Mouse (Mus musculus): ENCODE results near the gene Gcm1.

Gcm1 gene

DNA sequence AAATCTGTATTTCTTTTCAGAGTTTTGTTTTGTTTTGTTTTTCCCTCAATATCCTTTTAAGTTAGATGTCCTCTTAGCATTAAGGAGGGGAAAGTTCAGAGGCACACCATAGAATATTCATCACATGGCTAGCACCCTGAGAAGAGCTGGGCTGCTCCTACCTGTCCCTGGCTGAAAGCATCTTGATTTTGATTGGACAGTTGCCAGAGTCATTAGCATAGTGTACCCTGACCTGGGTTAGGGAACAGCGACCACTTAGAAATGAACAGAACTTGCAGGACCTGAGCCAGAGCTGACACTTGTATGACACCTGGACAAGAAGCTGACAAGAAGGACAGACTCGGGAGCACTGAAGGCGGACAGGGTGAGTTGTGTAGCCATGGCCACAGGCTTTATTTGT lies at the start of gene Gcm1:
TSS of gene Gcm1 (plus strand) at position 248 of the 400 bp plus-strand sequence.
- no peak for DNase-seq (ENCODE audit: low spot score in 2 of 2)

DNA sequence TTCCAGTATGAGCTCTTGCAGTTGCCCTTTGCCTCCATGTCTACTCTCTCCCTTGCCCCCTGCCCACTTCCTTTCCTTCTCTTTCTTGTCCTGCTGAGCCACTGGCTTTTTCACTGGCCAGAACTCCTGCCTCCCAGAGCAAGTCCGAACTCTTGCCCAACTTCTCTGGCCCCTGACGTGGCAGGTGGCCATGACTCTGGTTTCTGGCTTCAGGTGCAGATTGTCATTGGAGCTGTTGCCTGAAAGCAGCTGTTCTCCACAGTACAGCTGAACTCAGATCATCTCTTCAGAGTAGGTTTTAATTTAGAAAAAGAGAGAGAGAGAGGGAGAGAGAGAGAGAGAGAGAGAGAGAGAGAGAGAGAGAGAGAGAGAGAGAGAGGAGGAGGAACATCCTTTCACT lies 48.4 kb upstream of the Gcm1 start:
- DNase-seq (ENCODE audit: low spot score in 2 of 2), result no peak

DNA sequence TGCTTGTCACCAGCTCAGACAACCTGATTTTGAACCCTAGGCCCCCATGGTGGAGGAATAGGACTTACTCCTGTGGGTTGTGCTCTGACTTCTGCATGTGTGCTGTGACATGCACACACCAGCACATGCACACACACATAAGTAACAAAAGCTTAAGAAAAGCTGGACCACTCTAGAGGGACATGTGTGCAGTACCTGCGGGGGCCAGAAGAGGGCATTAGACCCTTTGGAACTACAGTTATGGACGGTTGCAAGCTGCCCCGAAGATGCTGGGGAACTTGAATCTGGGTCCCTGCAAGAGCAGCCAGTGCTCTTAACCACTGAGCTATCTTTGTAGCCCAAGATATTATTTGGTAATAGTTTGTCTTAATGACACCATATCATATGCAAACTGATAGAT lies 46.2 kb upstream of the Gcm1 start:
- no peak for DNase-seq (ENCODE audit: low spot score in 2 of 2)

DNA sequence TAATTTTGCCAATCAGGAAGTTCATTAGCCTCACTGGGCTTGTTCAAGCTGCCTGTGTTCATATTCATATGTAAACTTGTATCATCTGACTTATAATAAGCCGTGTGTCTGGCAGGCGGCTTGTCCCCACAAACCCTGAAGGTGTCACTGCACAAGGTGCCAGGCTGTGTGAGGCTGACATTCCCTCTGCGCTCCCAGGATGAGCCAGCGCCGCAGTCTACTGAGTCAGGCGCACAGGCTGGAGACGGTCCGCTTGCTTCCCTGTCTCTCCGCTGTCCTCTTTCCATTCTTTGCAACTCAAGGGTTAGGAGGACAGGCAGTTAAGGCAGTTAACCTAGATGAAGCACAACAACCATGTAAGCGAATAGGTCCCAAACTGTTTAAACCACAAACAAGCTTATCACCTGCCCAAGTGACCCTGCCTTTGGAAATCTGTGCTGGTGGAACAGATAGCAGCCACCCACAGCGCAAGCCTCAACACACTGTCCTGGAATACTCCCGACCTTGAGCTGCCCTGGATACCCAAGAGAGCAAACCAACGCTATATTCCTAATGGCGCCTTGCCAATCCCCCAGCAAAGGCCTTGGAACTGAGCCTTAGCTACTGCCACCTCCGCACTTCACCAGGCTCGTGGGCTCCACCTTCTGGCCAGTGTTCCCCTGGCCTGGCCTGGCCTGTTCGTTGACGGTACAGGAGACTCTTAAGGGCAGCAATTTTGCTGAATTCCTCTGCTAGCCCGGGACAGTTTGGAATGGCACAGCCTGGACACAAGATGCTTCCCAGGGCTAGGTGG lies 45.3 kb upstream of the Gcm1 start:
- DNase-seq (ENCODE audit: low spot score in 2 of 2), result peak; percentile 47 to 55

DNA sequence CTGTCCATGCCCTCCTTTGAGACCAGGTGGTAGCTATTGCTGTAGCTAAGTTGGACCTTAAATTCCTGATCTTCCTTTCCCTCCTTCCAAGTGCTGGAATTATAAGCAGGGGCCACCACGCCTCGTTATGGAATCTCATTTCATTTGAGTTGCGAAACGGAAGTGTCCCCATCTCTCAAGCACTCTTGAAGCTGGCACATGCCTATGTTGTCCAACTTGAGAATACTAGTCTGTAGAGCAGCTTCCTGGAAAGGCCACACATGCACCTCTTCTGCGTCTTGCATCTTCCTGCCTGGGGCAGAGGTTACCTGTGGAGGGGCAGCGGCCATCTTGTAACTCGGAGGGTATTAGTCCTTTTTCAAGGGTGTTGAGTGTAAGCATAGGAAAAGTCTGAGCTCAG lies 42.3 kb upstream of the Gcm1 start:
- no peak for DNase-seq (ENCODE audit: low spot score in 2 of 2)

DNA sequence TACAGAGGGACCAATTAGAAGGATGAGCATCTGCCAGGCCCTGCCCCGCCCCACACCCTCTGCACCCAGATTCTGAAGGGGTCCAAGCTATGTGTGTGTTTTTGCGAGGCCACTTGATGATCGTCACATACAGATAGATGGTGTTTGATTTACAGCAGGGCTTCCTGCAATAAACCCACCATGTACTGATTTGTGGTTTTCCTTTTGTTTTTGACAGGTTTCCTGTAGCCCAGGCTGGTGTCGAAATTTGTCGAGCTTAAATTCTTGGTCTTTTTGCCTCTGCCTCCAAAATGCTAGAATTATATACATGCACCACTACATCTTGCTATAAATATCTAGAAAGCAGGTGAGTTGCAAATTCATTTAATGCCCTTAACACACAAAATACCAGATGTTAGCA lies 41.5 kb upstream of the Gcm1 start:
- no peak for DNase-seq (ENCODE audit: low spot score in 2 of 2)

DNA sequence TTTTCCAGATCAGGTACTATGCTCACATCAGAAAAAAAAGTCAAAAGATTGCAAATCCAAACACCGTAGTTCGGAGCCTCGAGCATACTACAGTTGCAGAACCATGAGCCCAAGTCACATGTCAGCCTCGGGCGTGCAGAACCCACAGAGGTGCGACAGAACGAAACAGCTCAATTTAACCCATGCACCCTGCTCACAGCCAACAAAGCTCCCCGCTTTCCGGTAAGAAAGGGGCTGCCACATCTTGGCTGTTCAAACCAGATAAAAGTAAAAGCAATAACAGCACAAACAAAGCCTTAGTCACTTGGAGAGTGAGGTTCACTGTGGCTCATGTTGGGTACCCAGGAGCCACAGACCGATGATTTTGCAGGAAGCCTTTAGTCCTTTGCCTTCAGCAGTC lies 41.0 kb upstream of the Gcm1 start:
- DNase-seq (ENCODE audit: low spot score in 2 of 2), result no peak

DNA sequence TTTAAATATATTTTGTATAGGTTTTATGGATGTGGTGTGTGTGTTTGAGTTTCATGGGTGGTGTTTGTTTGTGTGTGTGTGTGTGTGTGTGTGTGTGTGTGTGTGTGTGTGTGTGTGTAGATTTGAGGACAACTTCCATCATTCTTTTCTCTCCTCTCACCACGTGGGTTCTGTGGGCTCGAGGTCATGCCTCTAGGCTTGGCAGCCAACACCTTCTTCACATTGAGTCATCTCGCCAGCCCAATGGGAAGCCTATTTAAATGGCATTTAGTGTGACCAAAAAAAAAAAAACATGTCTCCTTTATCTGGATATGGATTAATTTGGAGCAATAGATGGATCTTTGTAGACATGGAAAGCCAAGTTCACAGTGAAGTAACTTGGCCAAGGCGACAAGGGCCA lies 39.7 kb upstream of the Gcm1 start:
- DNase-seq (ENCODE audit: low spot score in 2 of 2), result no peak

DNA sequence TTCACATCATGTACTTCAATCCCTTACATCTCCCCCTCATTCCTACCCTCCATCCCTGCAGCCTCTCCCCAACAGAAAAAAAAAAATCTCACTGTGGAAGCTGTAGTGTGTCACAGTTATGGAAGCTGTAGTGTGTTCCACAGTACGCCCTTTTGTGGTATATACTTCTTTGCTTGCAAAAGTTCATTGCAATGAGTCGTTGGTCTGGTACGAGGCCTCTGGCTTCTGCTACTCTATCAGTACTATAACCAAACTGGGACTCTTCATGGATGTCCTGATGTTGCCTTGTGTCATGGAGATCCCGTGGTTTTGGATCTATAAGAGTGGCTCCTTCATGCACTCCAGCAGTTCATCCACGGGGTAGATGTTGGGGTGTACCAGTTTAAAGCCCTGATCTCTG lies 39.0 kb upstream of the Gcm1 start:
- no peak for DNase-seq (ENCODE audit: low spot score in 2 of 2)

DNA sequence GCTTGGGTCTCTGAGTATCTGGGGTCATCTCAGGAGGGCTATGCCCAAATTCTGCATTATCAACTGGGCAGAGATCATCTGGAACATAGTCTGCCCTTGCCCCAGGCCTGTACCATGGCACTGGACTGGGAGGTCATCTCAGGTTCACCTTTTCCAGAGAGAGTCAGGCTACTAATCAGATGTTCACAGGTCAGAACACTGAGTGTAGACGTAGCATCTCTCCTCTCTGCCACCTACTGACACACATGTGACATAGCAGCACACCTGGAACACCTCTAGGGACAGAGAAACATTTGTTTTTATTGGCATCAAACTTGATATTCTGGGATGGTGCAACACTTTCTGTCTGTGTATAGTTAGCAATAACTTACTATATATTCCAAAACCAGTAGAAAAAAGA lies 37.9 kb upstream of the Gcm1 start:
- DNase-seq (ENCODE audit: low spot score in 2 of 2), result no peak

DNA sequence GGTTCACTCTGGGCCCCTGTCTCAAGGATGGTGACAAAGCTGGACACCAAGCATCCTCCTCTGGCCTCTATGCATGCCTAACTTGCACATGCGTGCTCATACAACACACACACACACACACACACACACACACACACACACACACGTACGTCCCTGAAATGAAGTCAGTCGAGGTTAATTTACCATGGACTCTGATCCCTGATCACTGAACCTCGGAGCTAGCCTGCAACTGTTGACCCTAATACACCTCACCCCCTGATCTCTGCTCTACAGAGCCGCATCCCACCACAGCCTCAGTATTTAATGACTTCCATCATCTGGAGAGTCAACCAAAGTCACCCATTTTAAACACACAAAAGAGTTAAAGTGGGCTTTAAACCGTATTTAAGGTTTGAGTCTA lies 35.9 kb upstream of the Gcm1 start:
- no peak for DNase-seq (ENCODE audit: low spot score in 2 of 2)

DNA sequence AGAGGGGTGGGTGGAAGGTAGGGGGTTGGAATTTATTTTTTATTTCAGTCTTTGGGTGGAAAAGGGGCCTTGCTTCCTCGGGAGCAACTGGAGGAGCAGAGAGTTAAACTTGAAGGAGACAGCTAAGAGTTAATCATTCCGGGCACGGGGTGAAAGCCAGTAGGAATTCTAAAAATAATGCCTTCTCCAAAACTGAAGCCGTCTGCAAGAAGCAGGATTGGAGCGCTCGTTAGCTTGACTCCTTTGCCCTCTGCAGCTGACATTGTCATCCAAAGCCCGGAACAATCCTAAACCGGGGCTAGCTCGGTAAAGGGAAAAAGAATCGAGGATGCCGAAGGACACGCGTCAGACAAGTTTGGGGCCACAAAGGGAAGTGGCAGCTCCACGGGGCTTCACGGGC lies 35.4 kb upstream of the Gcm1 start:
- no peak for DNase-seq (ENCODE audit: low spot score in 2 of 2)

DNA sequence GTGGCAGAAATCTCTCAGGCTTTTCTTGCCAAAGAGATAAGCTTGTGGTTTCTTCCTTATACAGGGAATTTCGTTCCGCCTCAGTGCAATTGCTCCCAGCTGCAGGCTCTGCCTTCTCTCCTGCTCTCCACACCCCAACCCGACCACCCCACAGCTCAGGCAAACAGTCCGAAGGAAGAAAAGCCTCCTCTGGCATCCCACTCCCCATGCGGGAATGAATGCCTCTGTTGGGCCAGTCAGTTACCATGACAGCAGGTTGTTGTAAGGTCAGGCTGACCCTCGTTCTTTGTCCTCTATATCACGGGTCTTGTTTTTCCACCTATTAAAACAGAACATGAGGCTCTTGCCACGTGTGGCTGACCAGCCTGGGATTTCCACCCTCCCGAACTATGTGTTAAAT lies 30.5 kb upstream of the Gcm1 start:
- DNase-seq (ENCODE audit: low spot score in 2 of 2), result no peak

DNA sequence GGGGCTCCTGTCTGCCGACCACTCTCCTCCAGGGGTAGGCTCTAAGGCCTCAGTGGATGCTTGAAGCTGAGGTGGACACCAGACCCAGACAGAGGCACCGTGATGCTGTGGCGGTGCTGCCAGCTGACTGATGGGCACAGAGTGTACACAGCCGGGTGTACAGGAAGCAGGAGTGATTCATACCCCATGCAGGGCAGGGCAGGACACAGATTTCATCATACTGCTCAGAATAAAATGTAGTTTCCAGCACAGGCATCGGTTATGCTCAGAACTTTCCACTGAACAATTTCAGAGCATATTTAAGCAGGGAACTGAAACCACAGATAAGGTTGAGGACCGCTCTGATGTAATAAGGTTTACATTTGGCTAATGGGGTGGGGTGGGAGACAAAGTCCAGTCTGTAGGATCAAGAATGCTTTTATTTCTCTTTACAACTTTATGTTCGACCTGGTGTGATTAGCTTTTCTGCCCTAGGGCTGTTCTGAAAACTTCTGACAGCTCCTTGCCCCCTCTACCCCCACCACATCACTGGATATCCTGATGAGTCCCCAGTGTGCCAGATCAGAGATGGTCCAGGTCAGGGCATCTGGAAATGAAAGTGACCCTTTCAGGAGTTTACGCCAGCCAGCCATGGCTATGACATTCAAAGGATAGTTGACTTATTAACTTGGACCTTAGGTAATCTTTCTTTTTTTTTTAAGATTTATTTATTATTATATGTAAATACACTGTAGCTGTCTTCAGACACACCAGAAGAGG lies 29.4 kb upstream of the Gcm1 start:
- no peak for DNase-seq (ENCODE audit: low spot score in 2 of 2)

DNA sequence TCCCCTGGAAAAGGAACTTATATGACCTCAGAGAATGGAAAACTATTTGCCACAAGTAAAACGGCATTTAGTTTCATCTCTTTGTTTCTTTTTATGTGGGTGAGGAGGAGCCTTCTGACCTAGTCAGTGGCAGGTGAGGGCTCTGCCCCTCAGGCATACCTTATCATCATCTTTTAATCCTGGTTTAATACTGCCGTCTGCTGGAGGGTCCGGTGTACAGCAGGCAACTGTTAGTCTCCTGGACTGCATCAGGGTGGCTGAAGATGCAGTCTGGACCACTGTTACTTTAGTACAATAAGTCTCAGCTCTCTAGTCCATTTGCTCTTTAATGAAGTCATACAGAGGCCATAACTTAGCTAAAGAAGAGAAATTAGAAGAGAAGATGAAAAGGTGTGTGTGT lies 26.9 kb upstream of the Gcm1 start:
- DNase-seq (ENCODE audit: low spot score in 2 of 2), result peak in 1 of 2 experiments; percentile 69

DNA sequence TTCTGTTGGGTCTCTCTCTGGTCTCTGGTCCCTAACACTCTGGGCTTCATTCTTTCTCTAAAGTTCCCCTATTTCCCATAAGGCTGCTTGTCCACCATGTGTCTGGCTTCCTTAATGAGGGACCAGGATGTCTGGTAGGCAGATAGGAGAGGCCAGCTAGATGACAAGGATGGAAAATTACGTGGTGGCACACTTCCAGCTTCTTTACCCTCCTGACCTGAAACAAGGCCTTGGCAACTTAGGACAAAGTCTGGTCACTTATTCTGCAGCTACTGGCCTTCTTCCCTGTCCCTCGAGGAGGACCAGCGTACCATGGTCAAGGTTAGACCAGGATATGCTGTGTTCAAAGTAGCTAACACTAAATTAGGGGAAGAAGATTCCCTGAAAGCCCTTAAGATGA lies 24.6 kb upstream of the Gcm1 start:
- DNase-seq (ENCODE audit: low spot score in 2 of 2), result no peak

DNA sequence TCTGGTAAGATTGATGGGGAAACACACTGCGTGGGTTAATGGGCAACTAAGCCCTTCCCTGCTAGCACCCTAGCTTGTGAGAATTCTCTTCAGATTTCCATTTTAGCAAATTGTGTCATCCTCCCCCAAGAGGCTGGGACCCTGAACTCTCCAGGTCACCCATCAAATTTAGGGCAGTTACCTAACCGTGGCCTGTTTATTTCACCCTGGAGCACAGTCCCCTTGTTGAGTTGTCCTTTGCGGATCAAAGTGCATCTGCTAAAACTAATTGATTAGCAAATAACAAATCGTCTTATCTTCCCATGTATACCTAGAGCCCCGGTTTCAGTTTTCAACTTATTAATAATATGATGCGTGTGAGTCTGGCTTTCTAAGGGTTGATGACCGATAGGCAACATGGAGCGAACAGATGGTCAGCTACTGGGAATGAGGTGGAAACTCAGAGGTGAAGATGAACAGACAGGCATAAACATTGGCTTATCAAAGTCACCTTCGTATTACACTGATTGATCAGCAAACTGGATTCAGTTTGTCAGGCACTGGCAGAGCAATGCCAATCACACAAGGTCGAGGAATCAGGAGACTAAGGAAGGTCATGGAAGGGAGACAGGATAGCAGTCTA lies 20.8 kb upstream of the Gcm1 start:
- DNase-seq (ENCODE audit: low spot score in 2 of 2), result no peak

DNA sequence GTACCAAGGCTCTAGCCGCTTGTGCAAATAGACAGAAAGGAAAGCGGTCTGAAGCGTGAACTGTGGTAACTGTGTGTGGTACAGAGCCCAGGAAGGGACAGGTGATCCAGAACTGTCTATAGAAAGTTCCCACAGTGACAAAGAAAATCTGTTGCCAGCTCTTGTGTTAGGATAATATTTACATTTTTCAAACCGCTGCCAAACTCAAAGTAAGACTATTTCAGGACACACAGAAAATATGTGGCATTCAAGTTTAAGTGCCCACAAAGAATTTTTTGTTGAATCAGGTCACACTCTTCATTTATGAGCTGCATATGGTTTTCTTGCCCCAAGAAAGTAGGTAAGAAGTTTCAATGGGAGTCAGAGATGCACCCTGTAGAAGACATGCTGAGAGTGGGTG lies 18.8 kb upstream of the Gcm1 start:
- no peak for DNase-seq (ENCODE audit: low spot score in 2 of 2)

DNA sequence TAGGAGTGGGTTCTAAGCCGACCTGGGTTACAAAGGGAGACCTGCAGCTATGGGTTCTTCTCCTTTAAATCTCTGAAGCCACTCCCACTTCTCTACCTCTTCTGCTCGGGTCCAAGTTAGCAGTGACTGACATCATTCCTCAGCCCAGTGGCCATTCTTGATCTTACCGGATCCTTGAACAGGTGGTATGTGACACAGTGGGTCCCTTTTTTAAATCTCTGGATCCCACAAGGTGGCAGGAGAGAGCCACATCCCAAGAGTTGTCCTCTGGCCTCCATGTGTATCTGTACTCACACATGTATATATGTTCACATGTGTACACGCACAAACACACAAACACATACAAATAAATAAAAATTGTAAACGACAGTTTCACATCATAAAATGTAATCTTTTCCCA lies 16.4 kb upstream of the Gcm1 start:
- no peak for DNase-seq (ENCODE audit: low spot score in 2 of 2)

DNA sequence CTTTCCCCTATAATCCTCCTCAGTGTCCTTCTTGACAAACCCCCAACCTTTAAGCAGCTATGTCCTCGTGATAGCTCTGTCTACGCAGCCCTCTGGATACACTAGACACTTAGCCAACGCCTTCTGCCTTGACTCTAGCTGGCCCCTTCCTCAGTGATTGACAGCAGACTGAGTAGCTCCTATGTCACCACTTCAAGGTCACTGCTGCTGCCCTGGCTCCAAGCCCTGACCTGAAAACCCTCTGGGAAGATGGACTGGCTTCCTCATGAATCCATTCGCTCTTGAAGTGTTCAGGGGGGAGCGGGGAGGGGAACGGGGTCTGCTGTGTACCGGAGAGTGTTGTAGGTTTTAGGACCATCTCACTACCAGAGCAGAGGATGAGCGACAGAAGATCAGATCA lies 15.9 kb upstream of the Gcm1 start:
- DNase-seq (ENCODE audit: low spot score in 2 of 2), result no peak

DNA sequence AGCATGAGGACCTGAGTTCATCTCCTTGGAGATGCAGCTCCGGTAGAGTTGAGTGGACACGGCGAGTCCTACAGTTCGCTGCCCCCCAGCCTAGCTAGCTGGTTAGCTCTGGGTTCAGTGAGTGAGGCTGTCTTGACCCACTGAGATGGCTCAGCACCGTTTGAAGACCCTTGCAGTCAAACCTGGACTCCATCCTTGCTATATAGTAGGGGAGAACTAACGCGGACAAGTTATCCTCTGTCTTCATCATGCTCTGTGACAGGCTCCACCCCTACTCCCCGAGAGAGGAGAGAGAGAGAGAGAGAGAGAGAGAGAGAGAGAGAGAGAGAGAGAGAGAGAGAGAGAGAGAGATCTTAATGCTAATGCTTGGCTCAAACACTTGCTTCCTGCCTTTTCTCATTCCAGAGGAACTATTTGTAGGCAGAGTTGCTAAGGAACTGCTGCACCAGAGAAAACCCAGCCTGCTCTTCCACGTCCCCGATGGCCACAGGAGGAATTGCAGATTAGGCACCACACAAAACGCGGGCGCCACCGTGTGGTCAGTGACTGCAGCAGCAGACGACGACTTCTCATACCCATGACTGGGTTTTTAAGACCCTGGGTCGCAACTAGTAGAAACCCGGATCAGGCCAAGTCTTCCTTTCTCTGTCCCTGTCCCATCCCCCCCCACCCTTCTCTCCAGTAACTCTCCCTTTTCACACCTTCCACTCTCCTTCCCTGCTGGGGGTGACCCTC lies 12.8 kb upstream of the Gcm1 start:
- DNase-seq (ENCODE audit: low spot score in 2 of 2), result peak; percentile 55 to 76

DNA sequence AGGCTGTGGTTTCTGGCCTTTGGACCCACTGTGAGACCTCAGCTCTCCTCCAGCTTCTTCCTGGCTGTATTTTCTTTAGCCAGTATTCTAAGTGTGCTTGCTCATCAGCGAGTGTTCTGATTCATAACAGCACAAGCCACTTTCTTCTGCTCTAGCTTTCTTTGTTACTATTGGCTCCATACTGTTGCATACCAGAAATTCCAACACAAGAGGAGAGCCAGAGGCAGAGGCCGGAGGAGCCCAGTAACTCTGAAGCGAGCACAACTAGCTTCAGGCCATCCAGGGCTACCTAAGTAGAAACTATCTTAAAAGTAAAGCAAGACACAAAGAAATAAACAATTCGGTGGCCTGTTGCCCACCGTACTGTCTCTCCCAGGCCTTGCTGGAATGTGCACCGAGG lies 6.6 kb upstream of the Gcm1 start:
- no peak for DNase-seq (ENCODE audit: low spot score in 2 of 2)

Measured in frontal cortex, postnatal 14 days (tissue).